9 mouse cellular contexts compared by ENCODE assay signal in the genomic region with DNA sequence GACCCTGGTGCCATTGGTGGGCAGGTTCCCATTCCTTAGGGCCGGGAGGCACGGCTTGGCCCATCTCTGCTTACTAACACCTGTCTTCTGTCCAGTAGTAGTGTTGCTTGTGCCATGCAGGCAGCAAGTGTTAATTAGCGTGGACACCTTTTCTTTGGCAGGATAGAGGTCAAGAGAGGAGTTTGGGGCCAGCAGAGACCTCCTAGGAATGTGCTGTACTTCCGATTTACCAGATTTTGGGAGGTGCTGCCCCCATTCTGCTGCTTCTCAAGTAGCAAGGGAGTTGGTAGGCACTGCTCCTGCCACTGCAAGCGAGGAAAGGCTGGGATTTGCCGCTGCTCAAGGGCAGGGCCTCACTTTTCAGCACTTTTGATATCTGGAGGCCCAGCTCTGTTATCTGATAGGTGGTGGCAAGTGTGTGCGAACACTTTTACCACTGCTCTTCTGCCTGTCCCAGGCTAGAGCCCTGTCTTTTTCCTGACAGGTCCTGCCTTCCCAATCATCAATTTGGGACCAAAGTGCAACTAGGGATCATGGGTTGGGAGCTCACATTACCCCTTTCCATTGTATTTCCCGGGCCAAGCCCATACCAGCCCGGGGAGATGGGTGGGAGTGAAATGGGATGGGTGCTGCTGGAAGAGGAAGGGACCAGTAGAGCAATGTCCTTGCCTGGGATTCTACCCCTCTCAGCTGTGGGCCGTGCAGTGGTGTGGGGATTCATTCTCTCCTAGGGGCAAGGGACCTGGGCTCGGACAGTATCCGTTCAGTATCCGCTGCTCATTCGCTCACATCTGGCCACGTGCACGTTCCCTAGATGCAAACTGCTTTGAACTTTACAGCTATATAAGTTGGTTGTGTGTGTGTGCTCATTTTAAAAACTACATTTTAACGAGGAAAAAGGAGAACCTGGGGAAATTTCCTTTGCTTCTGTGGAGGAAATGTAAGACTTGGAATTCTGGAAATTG. TPM values are rescaled to one million over a fixed set of nuclear protein-coding genes. Genes with fewer than 3 reads are reported as not detected.
A peak's percentile ranks its signal among the peaks of the same experiment; 100 is the strongest.
DNase-seq lines count a peak whose midpoint lies in the region; ATAC-seq and TF ChIP-seq lines count a peak whose summit lies in the region.
"Had no signal": no experiment of that assay in that cellular context is flagged by ENCODE, and none has a peak within 500 bp of the region (broad histone marks: within the 10 kb centered on the region; RNA-seq: fewer than 3 reads in every experiment).

No protein-coding gene starts in this region.

- no peaks in the 10 kb centered on the region for H3K9me3 ChIP-seq in intestine, postnatal 0 days (ENCODE audit: control insufficient read depth)

- 0 out of 2 replicates have a peak, but pooled peaks cover 4% of the 10 kb centered on the region for H3K4me1 ChIP-seq in embryonic fibroblast, embryonic 13.5 days (ENCODE audit: control insufficient read depth, insufficient read depth, low read length)
- H3K4me1 ChIP-seq in intestine, postnatal 0 days (replicated peaks; ENCODE audit: control insufficient read depth, insufficient read depth, low read length) = peaks cover 15% of the 10 kb centered on the region; the same call in 1 of the 2 replicates

- no peak for TF ChIP-seq POLR2A in embryonic fibroblast, embryonic 13.5 days (IDR thresholded peaks at IDR 0.05; ENCODE audit: low read depth, low read length)

- 40% methylated on average over 17 of the region's 17 CpGs for WGBS in intestine, postnatal 0 days

- H3K4me3 ChIP-seq in layer of hippocampus, adult 2 months = peak overlapping the region; percentile 92
- H3K4me3 ChIP-seq in embryonic fibroblast, embryonic 13.5 days (ENCODE audit: insufficient read depth, low read length) = peak overlapping the region; percentile 30
- H3K4me3 ChIP-seq in intestine, postnatal 0 days (ENCODE audit: low read depth, low read length) = peak overlapping the region; percentile 56

- no peaks in the 10 kb centered on the region for H3K27me3 ChIP-seq in intestine, postnatal 0 days (replicated peaks; ENCODE audit: control insufficient read depth, insufficient read depth, low read length)

- peak overlapping the region; percentile 56; the same call in 1 of the 2 replicates for H3K27ac ChIP-seq in layer of hippocampus, adult 2 months
- peak overlapping the region; percentile 51 for H3K27ac ChIP-seq in embryonic fibroblast, embryonic 13.5 days (ENCODE audit: insufficient read depth, low read length)
- peak overlapping the region; percentile 88 for H3K27ac ChIP-seq in intestine, postnatal 0 days (ENCODE audit: low read depth, low read length)

- H3K9ac ChIP-seq in intestine, postnatal 0 days (ENCODE audit: low read depth, low read length) = peak overlapping the region; percentile 50

- TF ChIP-seq CTCF in layer of hippocampus, adult 2 months (conservative IDR thresholded peaks at IDR 0.05) = no peak; the same call in 1 of the 2 replicates
- TF ChIP-seq CTCF in embryonic fibroblast, embryonic 13.5 days (IDR thresholded peaks at IDR 0.05; ENCODE audit: borderline replicate concordance, insufficient read depth, low read length) = no peak
- peak; percentile 16; the same call in 1 of the 2 replicates for TF ChIP-seq CTCF in intestine, postnatal 0 days (IDR thresholded peaks at IDR 0.05; ENCODE audit: low read depth)

- H3K4me2 ChIP-seq in intestine, postnatal 0 days (replicated peaks; ENCODE audit: low read depth) = peak overlapping the region; percentile 71

- peaks cover 47% of the 10 kb centered on the region for H3K36me3 ChIP-seq in intestine, postnatal 0 days (ENCODE audit: control insufficient read depth, insufficient read depth)

- ATAC-seq in intestine, postnatal 0 days = no peak

- no peak for DNase-seq in layer of hippocampus, adult 2 months (ENCODE audit: low spot score in 2 of 2)
- no peak for DNase-seq in layer of hippocampus, postnatal 36 days
- DNase-seq in naive thymus-derived CD4-positive, alpha-beta T cell, adult 2 months (ENCODE audit: low read depth) = peak; percentile 28
- DNase-seq in urinary bladder, postnatal 25 days (ENCODE audit: low spot score) = no peak
- no peak for DNase-seq in embryo, embryonic 10 days (ENCODE audit: low spot score)
- no peak for DNase-seq in layer of hippocampus, adult 9-10 months (ENCODE audit: low spot score)

RNA-seq across cellular contexts. Expression of a gene that starts 1.2 kb away (rescaled TPM):
- total RNA-seq in layer of hippocampus, adult 2 months (2021) = 10 to 100 TPM; 17.5 to 17.7 TPM
- total RNA-seq in layer of hippocampus, postnatal 36 days (2021) = 10 to 100 TPM; 16.9 to 17.5 TPM
- 32.3 and 33.5 TPM in 2 replicates for polyA plus RNA-seq in embryonic fibroblast, embryonic 13.5 days (2011; ENCODE audit: insufficient read length, low read depth, missing spikeins)
- polyA plus RNA-seq in intestine, postnatal 0 days (2015; fragmentation: Nextera tagmentation; extraction: Ambion mirVana) = 146 and 154 TPM in 2 replicates

RNA-seq across cellular contexts. Expression of a gene that starts 5.1 kb away (rescaled TPM):
- total RNA-seq in layer of hippocampus, adult 2 months (2021) = 1 to 10 TPM; 2.0 to 2.6 TPM
- total RNA-seq in layer of hippocampus, postnatal 36 days (2021) = 1 to 10 TPM; 1.8 to 2.6 TPM
- 3.0 and 3.4 TPM in 2 replicates for polyA plus RNA-seq in embryonic fibroblast, embryonic 13.5 days (2011; ENCODE audit: insufficient read length, low read depth, missing spikeins)
- 4.4 and 4.8 TPM in 2 replicates for polyA plus RNA-seq in intestine, postnatal 0 days (2015; fragmentation: Nextera tagmentation; extraction: Ambion mirVana)

RNA-seq across cellular contexts. Expression of a gene that starts 32.4 kb away (rescaled TPM):
- total RNA-seq in layer of hippocampus, adult 2 months (2021) = not detected
- not detected for total RNA-seq in layer of hippocampus, postnatal 36 days (2021)
- not detected in 2 replicates for polyA plus RNA-seq in embryonic fibroblast, embryonic 13.5 days (2011; ENCODE audit: insufficient read length, low read depth, missing spikeins)
- 0.78 and 0.84 TPM in 2 replicates for polyA plus RNA-seq in intestine, postnatal 0 days (2015; fragmentation: Nextera tagmentation; extraction: Ambion mirVana)
- total RNA-seq: neutrophil, adult 5-6 weeks had no signal

RNA-seq across cellular contexts. Expression of a gene that starts 35.3 kb away (rescaled TPM):
- total RNA-seq in layer of hippocampus, adult 2 months (2021) = 100 to 1,000 TPM in 1 of 2 experiments, 10 to 100 TPM in 1; 95.7 to 111 TPM
- total RNA-seq in layer of hippocampus, postnatal 36 days (2021) = 100 to 1,000 TPM; 104 to 110 TPM
- polyA plus RNA-seq in embryonic fibroblast, embryonic 13.5 days (2011; ENCODE audit: insufficient read length, low read depth, missing spikeins) = 26.4 and 31.4 TPM in 2 replicates
- polyA plus RNA-seq in intestine, postnatal 0 days (2015; fragmentation: Nextera tagmentation; extraction: Ambion mirVana) = 17.2 and 18.2 TPM in 2 replicates

RNA-seq across cellular contexts. Expression of a gene that starts 45.6 kb away (rescaled TPM):
- total RNA-seq in layer of hippocampus, adult 2 months (2021) = 100 to 1,000 TPM; 222 to 228 TPM
- total RNA-seq in layer of hippocampus, postnatal 36 days (2021) = 100 to 1,000 TPM; 223 to 238 TPM
- 54.9 and 57.9 TPM in 2 replicates for polyA plus RNA-seq in embryonic fibroblast, embryonic 13.5 days (2011; ENCODE audit: insufficient read length, low read depth, missing spikeins)
- polyA plus RNA-seq in intestine, postnatal 0 days (2015; fragmentation: Nextera tagmentation; extraction: Ambion mirVana) = 27.9 and 30.5 TPM in 2 replicates

Comparison
In these comparisons a context has a peak if more than half of its experiments do, and no peak if none do; other contexts are left out.
1. H3K4me3 ChIP-seq: peak in every context shown above with its lines; median percentile 92 in layer of hippocampus, adult 2 months; 56 in intestine, postnatal 0 days; 30 in embryonic fibroblast, embryonic 13.5 days.